Mouse (Mus musculus): ENCODE results near the gene Spag16.

The Spag16 gene

DNA sequence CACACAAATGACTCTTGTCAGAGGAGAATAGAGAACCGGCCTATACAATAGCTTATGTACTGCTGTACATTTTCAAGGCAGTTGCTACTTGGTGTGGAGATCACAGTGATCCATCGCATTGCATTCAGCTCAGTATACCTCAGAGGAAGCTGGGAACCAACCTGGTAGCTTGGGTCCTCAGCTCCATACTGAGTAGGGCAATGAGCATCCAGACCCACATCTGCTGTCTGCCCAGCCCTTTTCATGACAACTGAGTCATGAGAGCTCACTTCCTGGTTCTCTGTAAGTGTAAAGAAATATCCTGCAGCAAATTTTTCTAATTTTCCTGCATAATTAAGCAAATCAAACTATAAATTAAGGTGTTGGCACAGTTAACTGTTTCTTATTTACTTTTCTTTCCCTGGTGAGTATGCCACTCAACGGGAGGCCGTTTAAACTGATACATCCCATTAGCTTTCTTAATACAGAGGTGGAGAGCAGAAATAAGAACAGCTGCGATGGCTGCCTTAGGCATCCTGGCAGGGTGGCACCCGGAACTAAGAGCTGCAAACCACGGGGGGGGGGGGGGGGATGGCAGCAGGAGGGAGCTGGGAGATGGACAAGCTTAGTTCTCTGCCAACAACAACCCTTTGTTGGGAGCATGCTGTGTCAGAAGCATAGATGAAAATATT, 255.6 kb downstream of the Spag16 start:
- no peak for DNase-seq (ENCODE audit: low spot score in 2 of 2)

DNA sequence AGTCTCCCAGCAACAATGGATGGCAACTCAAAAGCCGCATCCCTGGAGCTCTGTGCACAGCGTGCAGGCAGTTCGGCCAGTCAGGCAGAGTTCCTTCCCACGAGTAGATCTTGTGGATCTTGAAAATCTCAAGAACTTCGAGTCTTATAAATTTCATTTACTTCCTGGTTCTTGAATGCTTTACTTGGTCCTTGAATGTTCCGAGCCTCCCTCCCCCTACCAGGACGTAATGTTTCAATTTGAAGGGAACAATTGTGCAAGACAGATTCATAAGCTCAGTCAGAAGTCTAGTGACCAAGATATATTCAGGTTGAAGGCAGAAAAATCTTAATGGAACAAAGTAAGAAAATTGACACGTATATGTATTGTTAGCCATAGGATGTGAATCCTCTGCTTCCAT, 277.9 kb downstream of the Spag16 start:
- no peak for DNase-seq (ENCODE audit: low spot score in 2 of 2)

DNA sequence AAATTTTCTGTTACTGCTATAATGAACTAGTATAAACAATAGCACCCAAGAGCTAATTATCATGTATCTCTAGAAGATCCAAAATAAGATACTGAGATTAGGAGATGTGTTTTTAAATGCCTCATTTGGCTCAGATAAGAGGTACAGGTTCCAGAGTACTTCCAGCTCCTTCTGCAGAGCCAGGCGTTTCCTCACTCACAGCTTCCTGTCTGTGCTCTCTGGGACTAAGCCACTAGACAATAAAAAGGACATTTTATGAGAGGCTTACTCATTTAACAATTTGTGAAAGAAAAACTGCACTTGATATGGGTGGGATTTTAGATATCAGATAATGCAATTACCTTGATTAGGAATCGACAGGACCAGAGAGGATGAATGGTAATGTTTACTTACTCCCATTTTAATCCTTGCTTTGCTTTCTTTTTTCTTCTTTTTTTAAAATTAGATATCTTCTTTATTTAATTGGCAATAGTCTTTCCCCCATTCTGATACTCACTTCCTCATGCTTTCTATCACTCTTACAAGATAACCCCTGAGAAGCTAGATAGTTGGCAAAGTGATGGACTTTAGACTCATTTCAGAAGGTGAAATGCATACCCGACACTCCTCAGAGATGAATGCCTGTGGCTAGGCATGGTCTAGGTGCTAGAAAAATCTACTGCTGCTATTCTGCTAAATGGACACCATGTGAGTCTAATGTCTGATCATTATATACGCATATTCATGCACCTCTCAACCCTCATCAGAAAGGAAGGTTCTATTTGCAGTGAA, 289.6 kb downstream of the Spag16 start:
- no peak for DNase-seq (ENCODE audit: low spot score in 2 of 2)

DNA sequence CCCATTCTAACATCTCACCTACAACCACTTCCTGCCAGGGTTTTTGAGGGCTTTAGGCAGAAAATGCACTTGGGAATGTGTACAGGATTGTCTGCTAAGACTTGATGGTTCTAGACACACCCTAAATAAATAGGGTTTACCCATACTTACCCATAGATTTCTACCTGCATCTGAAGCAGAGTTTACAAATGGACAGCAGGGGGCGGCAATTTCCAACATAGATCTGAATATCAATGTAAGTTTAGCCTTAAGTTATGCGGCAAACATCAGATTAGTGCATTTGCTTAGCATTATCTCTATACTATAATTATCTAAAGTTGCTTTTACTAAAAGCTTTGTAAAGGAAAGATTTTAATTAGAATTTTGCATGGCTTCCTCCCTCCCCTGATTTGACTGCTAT, 301.3 kb downstream of the Spag16 start:
- peak in 1 of 2 experiments; percentile 9 for DNase-seq (ENCODE audit: low spot score in 2 of 2)

DNA sequence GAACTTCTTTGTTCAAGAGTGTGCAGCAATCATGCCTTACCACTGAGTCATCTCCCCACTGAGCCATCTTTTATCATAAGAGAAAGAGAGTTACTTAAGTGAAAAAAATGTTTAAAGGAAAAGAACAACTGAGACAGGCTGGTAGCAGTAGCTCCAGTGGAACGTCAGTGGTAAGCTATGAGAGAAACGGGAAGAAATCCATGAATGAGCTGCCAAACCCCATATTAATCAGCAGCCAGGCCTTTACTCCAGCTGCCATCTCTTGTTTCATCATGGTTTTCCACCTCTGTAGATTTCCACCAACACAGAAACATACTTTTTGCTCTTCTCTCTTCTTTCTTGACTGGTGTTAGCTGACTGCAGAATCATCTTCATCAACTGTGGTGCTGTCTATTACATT, 308.8 kb downstream of the Spag16 start:
- no peak for DNase-seq (ENCODE audit: low spot score in 2 of 2)

DNA sequence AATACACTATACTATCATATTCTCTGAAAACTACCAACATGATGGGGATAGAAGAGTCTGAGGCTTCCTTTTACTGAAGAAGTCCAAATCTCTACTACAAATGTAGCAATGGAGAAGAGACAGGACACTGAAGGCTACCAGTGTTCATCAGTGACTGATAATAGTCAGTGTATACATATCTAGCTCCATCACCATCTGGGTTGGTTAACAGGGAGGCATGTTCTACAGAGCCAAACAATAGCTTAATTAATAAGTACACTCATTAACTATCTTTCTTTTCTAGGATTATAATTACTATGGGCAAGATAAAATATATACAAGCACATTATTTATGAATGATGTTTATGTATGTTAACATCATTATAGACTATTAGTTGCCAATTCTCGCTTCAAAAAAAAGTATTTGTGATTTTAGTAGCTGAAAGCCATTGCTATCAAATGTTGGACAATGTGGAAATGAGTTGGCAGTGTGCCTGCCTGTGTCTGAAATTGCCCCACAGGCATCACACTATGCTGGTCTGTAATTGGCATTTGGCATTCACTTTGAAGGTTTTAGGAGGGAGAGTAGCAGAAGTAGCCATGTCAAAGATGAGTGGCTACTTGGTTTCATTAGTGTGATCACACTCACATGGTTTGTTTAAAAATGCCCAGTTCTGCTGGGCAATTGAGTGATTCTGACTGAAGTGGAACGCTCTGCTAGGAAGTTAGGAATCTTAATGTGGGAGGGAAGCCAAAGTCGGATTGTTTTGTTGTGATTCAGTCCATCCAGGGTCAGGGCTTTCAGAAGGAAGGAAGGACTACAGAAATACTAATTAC, 338.8 kb downstream of the Spag16 start:
- no peak for DNase-seq (ENCODE audit: low spot score in 2 of 2)

DNA sequence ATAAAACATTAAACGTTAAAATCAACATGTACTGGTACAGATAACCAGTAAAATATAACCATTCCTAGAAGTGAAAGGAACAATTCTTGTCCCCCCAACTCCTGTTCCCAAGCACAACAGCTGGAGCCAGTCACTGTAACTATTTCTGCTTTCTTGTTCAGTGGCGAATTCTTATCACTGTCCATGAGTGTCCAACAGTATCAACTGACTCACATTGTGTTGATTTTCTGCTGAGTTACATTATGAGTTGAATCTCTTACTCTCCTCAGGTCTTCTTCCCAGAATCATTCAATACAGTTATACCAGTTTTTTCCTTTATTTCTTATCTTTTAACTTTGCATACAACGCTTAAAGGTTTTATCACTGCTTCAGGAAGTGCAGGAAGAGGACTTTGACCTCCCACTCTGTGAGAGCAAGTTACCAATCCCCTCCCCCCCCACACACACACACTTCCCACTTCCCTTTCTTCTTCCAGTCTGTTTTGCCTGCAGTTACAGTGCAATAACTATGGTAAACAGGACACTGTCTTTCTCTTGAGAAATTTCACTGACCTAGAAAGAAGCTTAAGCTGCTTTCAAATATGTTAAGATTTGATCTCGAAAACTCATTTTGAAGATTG, 353.5 kb downstream of the Spag16 start:
- DNase-seq (ENCODE audit: low spot score in 2 of 2): no peak

DNA sequence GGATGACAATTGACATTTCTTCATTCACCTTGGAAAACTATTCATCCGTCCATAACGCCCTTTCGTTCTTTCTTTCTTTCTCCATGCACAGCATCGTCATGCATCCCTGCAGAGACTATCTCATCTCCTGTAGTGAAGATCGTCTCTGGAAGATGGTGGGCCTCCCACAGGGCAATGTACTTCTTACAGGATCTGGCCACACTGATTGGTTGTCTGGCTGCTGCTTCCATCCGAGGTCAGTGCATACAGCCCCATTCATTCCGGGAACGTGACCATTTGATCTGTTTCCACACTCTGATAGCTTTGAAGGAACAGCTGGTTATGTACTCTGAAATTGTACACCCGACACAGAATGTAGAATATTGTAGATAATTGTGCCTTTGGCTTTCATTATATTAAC, 438.0 kb downstream of the Spag16 start:
- no peak for DNase-seq (ENCODE audit: low spot score in 2 of 2)

DNA sequence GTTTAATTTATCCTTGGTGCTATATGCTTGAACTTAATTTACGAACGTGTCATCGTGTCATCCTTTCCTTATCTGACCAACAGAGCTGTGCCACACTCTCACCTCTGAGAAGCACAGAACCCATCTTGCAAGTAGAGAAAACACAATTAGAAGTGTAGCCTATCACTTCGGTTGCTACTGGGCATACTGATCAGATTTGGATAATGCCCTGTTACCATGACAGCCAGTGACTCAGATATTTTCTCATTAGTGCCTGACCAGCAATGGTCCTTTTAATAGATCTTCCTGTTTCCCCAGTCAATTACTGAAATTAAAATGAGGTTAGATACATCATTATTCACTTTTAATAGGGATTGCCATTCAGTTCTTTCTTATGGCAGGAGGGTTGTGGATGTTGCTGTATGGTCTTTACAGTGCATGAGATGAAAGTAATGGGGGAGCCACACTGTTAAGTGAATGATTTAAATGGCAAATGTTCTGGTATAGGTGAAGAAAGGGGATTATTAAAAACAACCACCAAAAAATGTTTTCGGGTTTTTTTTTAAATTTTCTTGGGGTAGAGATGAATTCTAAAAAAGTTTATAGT, 439.2 kb downstream of the Spag16 start:
- DNase-seq (ENCODE audit: low spot score in 2 of 2): no peak

DNA sequence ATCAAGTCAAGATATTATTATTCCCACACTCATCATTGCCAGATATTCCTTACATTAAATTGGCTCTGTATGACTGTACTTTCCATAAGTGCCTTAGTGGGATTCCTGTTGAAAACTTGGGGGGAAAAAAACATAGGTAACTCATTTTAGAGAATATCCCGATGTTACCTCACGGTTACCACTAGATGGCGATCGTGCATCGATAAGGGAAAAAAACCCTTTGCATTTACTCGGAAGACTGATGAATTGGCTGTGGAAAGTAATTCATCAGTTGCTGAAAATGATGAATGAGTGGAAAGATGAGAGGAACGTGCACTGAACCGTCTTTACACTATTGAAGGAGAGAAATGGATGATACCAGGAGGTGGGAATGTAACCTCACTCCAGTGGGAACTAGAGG, 443.4 kb downstream of the Spag16 start:
- peak in 1 of 2 experiments; percentile 7 for DNase-seq (ENCODE audit: low spot score in 2 of 2)

DNA sequence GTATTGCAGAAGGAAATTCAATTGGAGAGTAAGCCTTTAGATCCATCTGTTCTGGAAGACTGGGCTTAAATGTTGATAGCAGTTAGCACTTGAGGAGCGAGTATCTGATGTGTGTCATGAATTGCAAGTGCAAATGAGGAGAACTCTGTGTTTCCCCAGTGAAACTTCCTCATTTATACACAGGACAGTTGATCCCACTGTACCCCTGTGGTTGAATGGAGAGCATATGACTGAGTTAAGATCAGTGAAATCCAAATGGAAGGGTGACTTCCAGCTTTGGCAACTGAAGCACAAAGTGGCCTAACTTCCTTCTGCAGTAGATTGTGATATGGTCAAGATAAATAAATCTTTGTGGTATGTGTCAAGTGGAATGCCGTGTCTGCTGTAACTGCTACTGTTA, 446.0 kb downstream of the Spag16 start:
- DNase-seq (ENCODE audit: low spot score in 2 of 2): no peak

DNA sequence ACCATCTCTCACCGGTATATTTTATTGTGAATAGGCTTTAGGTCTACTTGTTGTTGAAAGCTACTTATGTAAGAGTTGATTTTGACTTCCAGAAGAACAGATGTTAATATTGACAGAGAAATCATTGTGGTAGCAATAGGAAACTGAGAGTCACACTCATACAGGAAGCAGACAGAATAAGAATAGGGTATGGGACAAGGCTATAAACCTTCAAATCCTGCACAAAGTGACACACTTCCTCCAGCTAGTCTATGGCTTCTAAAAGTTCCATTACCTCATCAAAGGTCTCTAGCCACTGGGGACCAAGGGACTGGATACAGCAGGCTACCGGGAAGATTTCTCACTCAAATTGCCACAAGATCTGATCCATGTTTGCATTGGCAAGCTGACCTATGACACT, 452.5 kb downstream of the Spag16 start:
- no peak for DNase-seq (ENCODE audit: low spot score in 2 of 2)

DNA sequence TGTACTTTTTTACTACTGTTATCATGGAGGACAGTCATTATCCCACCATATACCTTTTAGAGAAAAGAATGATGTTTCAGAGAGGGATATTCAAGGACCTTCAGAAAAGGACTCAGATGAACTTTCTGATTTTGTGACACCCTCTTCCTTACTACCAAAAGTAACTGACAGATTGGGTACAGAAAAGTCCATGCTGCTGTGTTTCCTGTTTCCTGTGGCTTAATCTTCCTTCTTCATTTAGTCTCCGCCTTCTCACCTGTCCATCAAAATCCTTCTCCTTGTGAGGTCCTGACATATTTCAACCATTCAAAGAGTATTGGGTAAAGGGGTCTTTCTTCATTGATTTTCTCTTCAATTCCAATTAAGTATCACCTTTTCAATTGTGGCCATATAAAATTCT, 456.6 kb downstream of the Spag16 start:
- no peak for DNase-seq (ENCODE audit: low spot score in 2 of 2)

DNA sequence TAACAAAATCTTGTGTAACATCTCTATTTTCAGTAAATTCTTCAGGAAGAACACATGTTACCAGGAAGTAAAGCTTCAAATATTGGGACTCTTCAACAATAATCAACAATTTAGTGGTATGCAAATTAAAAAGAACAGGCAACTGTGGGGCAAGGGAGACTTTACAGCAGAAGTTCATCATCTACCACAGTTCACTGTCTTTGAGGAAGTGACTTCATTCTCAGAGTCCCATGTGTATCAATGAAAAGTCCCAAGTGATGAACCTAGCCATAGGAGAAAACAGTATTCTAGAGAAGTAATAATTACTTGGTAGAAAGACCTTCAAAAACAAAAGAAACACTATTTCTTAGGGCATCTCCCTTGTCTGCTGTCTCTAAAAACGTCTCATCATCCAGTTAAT, 457.4 kb downstream of the Spag16 start:
- DNase-seq (ENCODE audit: low spot score in 2 of 2): no peak

DNA sequence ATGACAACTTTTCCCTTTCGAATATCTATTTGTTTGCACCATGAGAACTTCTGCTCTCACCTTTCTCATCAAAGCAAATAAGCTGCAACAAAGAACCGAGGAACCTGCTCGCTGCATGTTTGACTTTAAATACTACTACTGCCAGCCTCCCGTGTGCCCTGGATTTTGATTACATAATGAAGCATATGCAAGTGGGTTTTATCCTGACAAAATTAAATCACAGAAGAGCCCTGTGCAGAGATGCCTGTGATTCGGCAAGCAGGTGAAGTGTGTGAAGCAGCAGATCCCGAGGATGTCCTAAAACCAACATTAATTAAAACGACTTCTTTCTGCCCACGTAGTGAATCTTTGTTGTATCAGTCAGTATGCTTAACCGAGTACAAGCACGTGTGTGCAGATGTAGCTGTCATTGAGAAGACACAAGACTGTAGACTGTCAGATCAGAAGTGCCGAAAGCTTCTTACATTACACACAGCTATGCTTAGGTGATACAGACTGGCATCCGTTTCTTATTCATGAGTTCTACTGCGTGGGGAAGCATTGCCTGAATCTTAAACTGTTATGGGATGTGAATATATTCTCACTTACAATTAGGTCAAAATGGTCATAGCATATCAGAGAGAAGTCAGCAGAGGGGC, 489.5 kb downstream of the Spag16 start:
- no peak for DNase-seq (ENCODE audit: low spot score in 2 of 2)

DNA sequence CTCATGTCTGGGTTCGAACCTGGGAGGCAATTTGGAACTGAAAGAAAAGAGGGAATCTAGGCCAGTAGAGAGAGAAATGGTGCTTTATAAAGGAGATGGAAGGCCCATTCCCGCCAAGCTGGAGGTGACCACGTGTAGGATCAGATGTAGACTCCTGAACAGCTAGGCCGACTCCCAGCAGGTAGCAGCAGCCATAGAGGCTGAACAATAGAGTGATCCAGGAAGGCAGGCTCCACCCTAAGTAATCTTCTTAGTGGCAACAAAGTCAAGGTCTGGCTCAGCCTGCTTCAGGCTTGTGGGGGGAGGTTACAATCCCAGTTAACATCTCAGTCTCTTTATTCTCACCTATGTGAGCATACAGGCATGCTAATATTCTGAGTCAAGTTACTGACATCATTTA, 494.2 kb downstream of the Spag16 start:
- no peak for DNase-seq (ENCODE audit: low spot score in 2 of 2)

DNA sequence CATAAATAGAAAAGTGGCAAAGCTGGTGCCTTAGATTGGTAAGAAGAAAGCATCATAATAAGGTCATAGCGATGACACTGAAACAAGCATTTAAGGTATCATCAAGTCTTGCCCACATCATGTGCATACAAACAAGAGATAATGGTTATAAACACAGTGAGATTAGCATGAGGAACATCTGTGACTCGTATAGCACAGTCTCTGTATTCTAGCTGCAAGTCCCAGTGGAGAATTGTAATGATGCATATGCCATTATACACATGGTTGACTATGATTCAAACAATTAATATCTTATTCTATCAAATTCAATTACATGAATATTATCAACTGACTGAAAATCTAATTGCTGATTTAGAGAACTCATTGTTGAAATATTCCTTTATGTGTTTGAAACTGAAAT, 519.4 kb downstream of the Spag16 start:
- DNase-seq (ENCODE audit: low spot score in 2 of 2): no peak

DNA sequence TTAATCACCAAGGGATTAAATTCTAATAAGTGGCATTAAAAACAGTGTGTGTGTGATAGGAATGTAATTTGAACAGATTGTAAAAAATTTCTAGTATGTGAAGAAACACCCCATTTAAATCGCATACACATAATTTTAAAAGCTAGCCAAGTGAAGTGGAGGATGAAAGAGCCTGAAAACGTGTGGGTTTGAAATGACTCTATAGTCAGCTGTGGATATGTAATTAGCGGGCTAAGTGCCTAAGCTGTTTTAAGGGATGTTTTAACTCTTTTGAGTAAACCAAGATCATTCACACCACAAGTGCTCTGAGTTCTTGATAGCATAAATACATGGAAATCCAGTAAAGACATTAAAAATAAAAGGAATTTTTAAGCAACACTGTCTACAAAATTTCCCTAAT, 524.6 kb downstream of the Spag16 start:
- DNase-seq (ENCODE audit: low spot score in 2 of 2): no peak

DNA sequence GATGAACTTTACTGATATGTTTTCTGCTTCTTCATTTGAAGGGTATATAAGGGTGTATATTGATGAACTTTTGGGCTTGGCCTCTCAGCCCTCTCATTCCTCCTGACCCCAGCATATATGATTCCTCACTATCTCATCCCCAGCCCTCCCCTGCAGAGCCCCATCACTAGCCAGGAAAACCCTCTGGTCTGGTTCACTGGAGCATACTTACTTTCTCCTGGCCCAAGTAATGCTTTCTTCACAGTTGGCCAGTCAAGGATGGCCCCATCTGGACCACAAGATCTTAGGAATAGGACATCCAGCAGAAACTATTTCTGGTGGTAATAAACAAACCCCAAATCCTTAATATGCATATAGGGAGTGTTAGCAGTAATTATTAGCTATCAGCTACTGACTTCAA, 527.2 kb downstream of the Spag16 start:
- DNase-seq (ENCODE audit: low spot score in 2 of 2): no peak

DNA sequence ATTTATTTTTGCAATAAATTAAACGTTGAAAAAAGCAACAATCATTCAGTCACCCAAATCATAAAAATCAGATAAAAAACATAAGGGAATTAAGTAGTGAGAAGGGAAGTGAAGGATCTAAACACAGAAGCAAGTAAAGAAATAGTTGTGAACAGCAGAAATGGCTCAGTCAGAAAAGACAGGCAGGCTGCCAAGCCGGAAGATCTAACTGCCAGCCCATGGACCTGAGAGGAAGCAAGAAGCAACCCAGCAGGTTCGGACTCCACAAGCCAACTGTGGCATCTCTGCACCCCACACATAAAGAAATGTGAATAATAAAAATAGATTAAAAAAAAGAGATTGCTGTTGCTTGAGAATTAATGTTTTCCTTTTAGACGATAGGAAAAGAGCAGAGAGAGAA, 545.0 kb downstream of the Spag16 start:
- DNase-seq (ENCODE audit: low spot score in 2 of 2): no peak

DNA sequence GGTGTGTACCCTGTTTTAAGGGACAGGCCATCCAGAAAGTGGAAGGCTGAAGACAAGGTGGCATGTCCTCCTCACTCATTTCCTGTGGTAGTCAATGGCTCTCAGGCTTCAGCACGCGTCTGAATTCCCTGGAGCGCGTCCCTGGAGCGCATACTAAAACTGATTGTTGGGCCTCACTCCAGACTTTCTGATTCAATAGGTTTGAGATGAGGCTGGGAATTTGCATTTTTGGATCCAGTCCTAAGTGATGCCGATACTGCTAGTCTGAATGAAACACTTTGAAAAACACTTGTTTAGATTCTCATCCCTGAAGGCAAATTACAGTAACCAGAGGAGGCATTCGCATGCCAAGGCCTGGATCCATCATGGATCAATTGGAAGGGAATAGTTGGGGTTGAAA, 553.3 kb downstream of the Spag16 start:
- no peak for DNase-seq (ENCODE audit: low spot score in 2 of 2)
